Mouse (Mus musculus): ENCODE measurements around the gene Il13ra2. TPM values are rescaled to one million over a fixed set of nuclear protein-coding genes. Genes with fewer than 3 reads are reported as not detected.
"Not testable (repeated sequence)": the region's sequence is repeated elsewhere in the genome, so short reads cannot be mapped to it uniquely, and the experiment has no call there.

Il13ra2 gene
- not detected in 2 replicates for total RNA-seq (2017)

- ATAC-seq (ENCODE audit: extremely low read depth, insufficient number of reproducible peaks, low FRiP score, poor library complexity, severe bottlenecking), result no peak
These were observed at the start of gene Il13ra2 for GRCm38 (mm10) chrX:147429129-147429528. TSS of gene Il13ra2 (minus strand) at chrX:147429192.

DNA sequence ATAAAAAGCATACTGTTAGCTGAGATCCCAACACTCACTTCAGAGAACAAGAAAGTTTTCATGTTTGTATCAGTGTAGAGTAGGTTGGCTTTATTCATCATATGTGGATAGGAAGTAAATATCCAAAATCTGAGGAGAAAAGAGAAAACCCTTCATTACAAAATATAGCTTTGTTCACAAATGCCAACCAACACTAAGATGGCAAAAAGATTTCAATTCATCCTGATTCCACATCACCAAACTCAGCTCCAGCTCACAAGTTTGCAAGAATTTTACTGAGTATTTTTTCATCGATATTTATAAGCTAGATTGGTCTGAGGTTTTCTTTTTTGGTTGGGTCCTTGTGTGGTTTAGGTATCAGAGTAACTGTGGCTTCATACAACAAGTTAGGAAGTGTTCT lies 24.6 kb upstream of the Il13ra2 start, which contains the start of gene Vmn1r239-ps:
Gene Vmn1r239-ps, minus strand, starts transcription at position 101 of the 400 bp plus-strand sequence.
- not testable (repeated sequence) for ATAC-seq (ENCODE audit: extremely low read depth, insufficient number of reproducible peaks, low FRiP score, poor library complexity, severe bottlenecking)

GRCm38 (mm10) chrX:147443386-147443785 lies 14.4 kb upstream of the Il13ra2 start:
- ATAC-seq (ENCODE audit: extremely low read depth, insufficient number of reproducible peaks, low FRiP score, poor library complexity, severe bottlenecking), result no peak

DNA sequence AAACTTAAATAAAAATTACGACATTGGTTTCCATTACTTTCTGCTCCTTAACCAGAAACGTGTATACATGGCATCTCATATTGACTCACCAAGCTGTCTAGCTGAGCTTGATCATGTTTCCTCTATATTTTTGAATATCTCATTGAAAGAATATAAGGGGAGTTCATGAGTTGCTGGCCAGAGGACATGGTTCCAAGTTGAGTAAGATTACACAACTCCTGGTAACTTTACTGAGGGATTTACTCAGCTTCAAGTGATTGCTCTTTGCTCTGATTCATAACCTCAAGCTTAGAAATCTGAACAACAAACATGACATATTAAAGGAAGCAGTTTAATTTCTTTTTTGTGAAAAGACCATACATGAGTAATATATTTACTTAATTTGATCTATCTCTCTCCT lies 6.4 kb upstream of the Il13ra2 start:
- ATAC-seq (ENCODE audit: extremely low read depth, insufficient number of reproducible peaks, low FRiP score, poor library complexity, severe bottlenecking), result no peak

DNA sequence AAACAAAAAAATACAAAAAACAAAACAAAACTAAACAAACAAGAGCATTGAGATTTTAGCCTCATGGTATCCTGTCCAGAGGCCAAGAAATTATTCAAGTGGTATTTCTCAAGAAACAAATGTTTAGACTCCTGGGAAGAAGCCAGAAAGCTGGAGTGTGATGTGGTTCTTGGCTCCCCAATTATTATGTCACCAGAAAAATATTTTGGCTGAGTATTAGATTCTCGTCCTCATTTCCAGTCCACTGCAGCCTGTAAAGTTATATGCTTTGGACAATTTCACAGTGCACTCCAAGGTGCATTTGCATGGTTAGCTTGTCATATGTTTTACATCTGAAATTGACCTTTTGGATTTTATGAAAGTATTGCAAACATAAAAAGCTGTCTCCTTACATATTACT lies 761 bp upstream of the Il13ra2 start:
- ATAC-seq (ENCODE audit: extremely low read depth, insufficient number of reproducible peaks, low FRiP score, poor library complexity, severe bottlenecking), result no peak

DNA sequence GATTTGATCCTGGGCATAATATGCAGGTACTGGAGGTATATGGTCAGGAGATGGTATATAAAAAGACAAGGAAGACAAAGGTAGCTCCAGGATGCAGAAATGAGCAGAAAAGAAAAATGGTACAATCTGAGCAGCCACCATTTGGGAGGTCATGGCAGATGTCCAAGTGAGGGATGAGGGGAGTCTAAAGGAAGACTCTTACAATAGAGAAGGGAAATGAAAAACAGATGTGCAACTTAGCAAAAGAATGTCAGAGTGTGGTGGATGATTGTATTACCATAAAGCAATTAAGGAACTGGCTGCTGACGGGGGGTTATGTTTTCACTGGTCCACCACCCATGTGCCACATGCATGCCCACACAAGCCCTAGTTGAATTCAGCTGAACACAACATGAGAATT lies 35.5 kb downstream of the Il13ra2 start:
- no peak for ATAC-seq (ENCODE audit: extremely low read depth, insufficient number of reproducible peaks, low FRiP score, poor library complexity, severe bottlenecking)

DNA sequence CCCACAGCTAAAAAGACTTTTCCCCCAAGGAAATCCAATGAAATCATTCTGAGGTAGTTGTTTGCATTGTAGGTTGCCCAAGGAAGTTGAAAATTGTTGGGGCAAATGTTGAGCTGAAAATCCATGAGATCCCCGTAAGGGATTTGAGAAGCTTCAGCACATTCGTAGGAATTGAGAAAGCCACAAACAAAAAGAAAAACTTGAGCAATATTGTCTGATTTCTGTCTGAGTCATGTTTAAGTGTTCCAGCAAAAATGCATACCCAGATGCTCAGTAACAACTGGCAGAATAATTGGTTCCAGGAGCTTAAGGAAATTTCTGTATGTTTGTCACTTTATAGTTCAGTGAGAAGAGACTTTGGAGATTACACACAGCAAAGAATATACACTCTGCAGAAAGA lies 79.8 kb downstream of the Il13ra2 start:
- no peak for ATAC-seq (ENCODE audit: extremely low read depth, insufficient number of reproducible peaks, low FRiP score, poor library complexity, severe bottlenecking)

Other genes starting within 250 kb of the Il13ra2 start
- not detected in 2 replicates for gene Vmn1r239-ps, start 24.5 kb upstream of the Il13ra2 start, total RNA-seq (2017)
- not detected in 2 replicates for gene Lrch2, start 124.9 kb upstream of the Il13ra2 start, total RNA-seq (2017)